Mouse (Mus musculus) bone marrow, adult 2 months (tissue): ENCODE measurements at regions not wholly inside any gene's neighbourhood (a gene's known extent, or its start where the extent isn't known, plus 50 kb on each side); places are given as distances from the start of the nearest gene placed in this dataset.

Experiments
- H3K27ac ChIP-seq: fragments of 200-500 bp; 2 replicates; pipeline ENCODE4 v1.5.1; 2012; ENCODE audit warnings: low read depth, mild to moderate bottlenecking, control low read depth, inconsistent platforms, low read length; ENCODE audit not compliant: control insufficient read depth, poor library complexity, insufficient read depth
- H3K4me1 ChIP-seq: fragments of 200-500 bp; 2 replicates; pipeline ENCODE4 v1.6.1; 2011; ENCODE audit warnings: low read length; ENCODE audit not compliant: control insufficient read depth, insufficient read depth
- H3K4me3 ChIP-seq: fragments of 200-500 bp; replicated peaks from 2 replicates; pipeline ENCODE3; 2011; ENCODE audit warnings: mild to moderate bottlenecking, low read depth, low read length, control low read depth; ENCODE audit not compliant: control insufficient read depth
- CTCF ChIP-seq: fragments of 200-500 bp; IDR thresholded peaks from 2 replicates; pipeline ENCODE4 v1.5.1; 2011; ENCODE audit warnings: low read length, control low read depth; ENCODE audit not compliant: control insufficient read depth, insufficient read depth
- POLR2A ChIP-seq: fragments of 200-500 bp; IDR thresholded peaks from 2 replicates; pipeline ENCODE4 v1.6.1; 2011; ENCODE audit warnings: low read depth, mild to moderate bottlenecking, control low read depth, low read length, borderline replicate concordance; ENCODE audit not compliant: control insufficient read depth
- WGBS: fragments of 180-500 bp; shearing (Covaris S2); methylation state at CpG from one replicate; pipeline ENCODE4 v1.1.7; 2018; 5-methylcytosine and 5-hydroxymethylcytosine counted together

- peaks cover 2% of the 10 kb centered on the region; the same call in 1 of the 2 replicates for H3K4me1 ChIP-seq
Measured at GRCm38 (mm10) chr1:151083806-151084205, 90.6 kb upstream of the Hmcn1 start.

GRCm38 (mm10) chr1:151086111-151086859, 93.0 kb upstream of the Hmcn1 start:
- Histone ChIP-seq H3K4me3 (no peak overlapping the region), H3K4me1 (no peaks in the 10 kb centered on the region; the same call in none of the 2 replicates), H3K27ac (no peak overlapping the region)
- 85% methylated on average over 22 of the region's 22 CpGs for WGBS
- TF ChIP-seq CTCF (no peak), POLR2A (no peak)

More at GRCm38 (mm10) chr1:151083806-151084205, 90.6 kb upstream of the Hmcn1 start:
- Histone ChIP-seq H3K27ac (no peak overlapping the region), H3K4me3 (no peak overlapping the region)
- WGBS, result 3% methylated on average over 2 of the region's 2 CpGs
- TF ChIP-seq POLR2A (no peak), CTCF (no peak)

GRCm38 (mm10) chr1:151087151-151087660, 94.0 kb upstream of the Hmcn1 start:
- H3K4me1 ChIP-seq, result no peaks in the 10 kb centered on the region; the same call in none of the 2 replicates
- H3K27ac ChIP-seq, result no peak overlapping the region
- H3K4me3 ChIP-seq, result no peak overlapping the region
- TF ChIP-seq POLR2A, result no peak
- no peak for TF ChIP-seq CTCF
- 42% methylated on average over 8 of the region's 8 CpGs for WGBS

- Histone ChIP-seq H3K4me3 (no peak overlapping the region), H3K4me1 (no peaks in the 10 kb centered on the region; the same call in none of the 2 replicates), H3K27ac (no peak overlapping the region)
- WGBS, result 82% methylated on average over 14 of the region's 14 CpGs
- TF ChIP-seq CTCF (no peak), POLR2A (no peak)
Measured at GRCm38 (mm10) chr1:151087811-151088511, 94.4 kb upstream of the Gm47985 start.

GRCm38 (mm10) chr1:151088535-151089125, 93.7 kb upstream of the Gm47985 start:
- Histone ChIP-seq H3K27ac (no peak overlapping the region), H3K4me3 (no peak overlapping the region), H3K4me1 (no peaks in the 10 kb centered on the region; the same call in none of the 2 replicates)
- TF ChIP-seq CTCF (no peak), POLR2A (no peak)
- WGBS, result 84% methylated on average over 11 of the region's 11 CpGs

- TF ChIP-seq CTCF (no peak), POLR2A (no peak)
- Histone ChIP-seq H3K4me3 (no peak overlapping the region), H3K4me1 (peaks cover 2% of the 10 kb centered on the region), H3K27ac (no peak overlapping the region)
- 73% methylated on average over 4 of the region's 4 CpGs for WGBS
Measured at GRCm38 (mm10) chr1:151092035-151092434, 90.3 kb upstream of the Gm47985 start.

GRCm38 (mm10) chr1:151095344-151096050, 86.8 kb upstream of the Gm47985 start:
- no peak overlapping the region; the same call in 1 of the 2 replicates for H3K27ac ChIP-seq
- TF ChIP-seq CTCF, result no peak
- TF ChIP-seq POLR2A, result no peak
- peaks cover 2% of the 10 kb centered on the region for H3K4me1 ChIP-seq

GRCm38 (mm10) chr1:151096079-151096478, 86.3 kb upstream of the Gm47985 start:
- Histone ChIP-seq H3K27ac (no peak overlapping the region), H3K4me1 (peaks cover 2% of the 10 kb centered on the region), H3K4me3 (no peak overlapping the region)
- WGBS, result 1% methylated on average over 9 of the region's 9 CpGs
- TF ChIP-seq POLR2A (no peak), CTCF (no peak)

More at GRCm38 (mm10) chr1:151095344-151096050, 86.8 kb upstream of the Gm47985 start:
- 23% methylated on average over 10 of the region's 10 CpGs for WGBS
- no peak overlapping the region for H3K4me3 ChIP-seq
